Mouse (Mus musculus): Measurements from ENCODE around the gene Plxna4.

The Plxna4 gene

GRCm38 (mm10) chr6:32475958-32476357, 112.0 kb downstream of the Plxna4 start:
- peak; percentile 83 for DNase-seq (ENCODE audit: low read depth, low spot score)

GRCm38 (mm10) chr6:32472062-32472461, 115.9 kb downstream of the Plxna4 start:
- DNase-seq (ENCODE audit: low read depth, low spot score) = peak; percentile 34

- peak; percentile 83 for DNase-seq (ENCODE audit: low read depth, low spot score)
These were observed 116.4 kb downstream of the Plxna4 start for GRCm38 (mm10) chr6:32471639-32472038.

- no peak for DNase-seq (ENCODE audit: low read depth, low spot score)
These were observed 118.8 kb downstream of the Plxna4 start for GRCm38 (mm10) chr6:32469196-32469595.

- no peak for DNase-seq (ENCODE audit: low read depth, low spot score)
These were observed 122.9 kb downstream of the Plxna4 start for GRCm38 (mm10) chr6:32465129-32465528.

- DNase-seq (ENCODE audit: low read depth, low spot score) = no peak
These were observed 123.4 kb downstream of the Plxna4 start for GRCm38 (mm10) chr6:32464637-32465036.

GRCm38 (mm10) chr6:32464046-32464445, 123.9 kb downstream of the Plxna4 start:
- DNase-seq (ENCODE audit: low read depth, low spot score) = peak; percentile 51

- DNase-seq (ENCODE audit: low read depth, low spot score) = peak; percentile 46
These were observed 127.6 kb downstream of the Plxna4 start for GRCm38 (mm10) chr6:32460400-32460799.

GRCm38 (mm10) chr6:32456641-32457040, 131.4 kb downstream of the Plxna4 start:
- no peak for DNase-seq (ENCODE audit: low read depth, low spot score)

GRCm38 (mm10) chr6:32451851-32452250, 136.1 kb downstream of the Plxna4 start:
- DNase-seq (ENCODE audit: low read depth, low spot score) = peak; percentile 91

- peak; percentile 59 for DNase-seq (ENCODE audit: low read depth, low spot score)
These were observed 138.6 kb downstream of the Plxna4 start for GRCm38 (mm10) chr6:32449237-32449963.

- no peak for DNase-seq (ENCODE audit: low read depth, low spot score)
These were observed 139.2 kb downstream of the Plxna4 start for GRCm38 (mm10) chr6:32448787-32449186.

GRCm38 (mm10) chr6:32446276-32446675, 141.7 kb downstream of the Plxna4 start:
- DNase-seq (ENCODE audit: low read depth, low spot score) = peak; percentile 58

- DNase-seq (ENCODE audit: low read depth, low spot score) = no peak
These were observed 142.7 kb downstream of the Plxna4 start for GRCm38 (mm10) chr6:32445246-32445645.

- peak; percentile 71 for DNase-seq (ENCODE audit: low read depth, low spot score)
These were observed 143.6 kb downstream of the Plxna4 start for GRCm38 (mm10) chr6:32444393-32444792.

GRCm38 (mm10) chr6:32443679-32444078, 144.3 kb downstream of the Plxna4 start:
- peak; percentile 72 for DNase-seq (ENCODE audit: low read depth, low spot score)

- no peak for DNase-seq (ENCODE audit: low read depth, low spot score)
These were observed 148.6 kb downstream of the Plxna4 start for GRCm38 (mm10) chr6:32439434-32439833.

GRCm38 (mm10) chr6:32437219-32437618, 150.8 kb downstream of the Plxna4 start:
- DNase-seq (ENCODE audit: low read depth, low spot score) = peak; percentile 42

- no peak for DNase-seq (ENCODE audit: low read depth, low spot score)
These were observed 164.9 kb downstream of the Plxna4 start for GRCm38 (mm10) chr6:32423124-32423523.

- DNase-seq (ENCODE audit: low read depth, low spot score) = no peak
These were observed 167.4 kb downstream of the Plxna4 start for GRCm38 (mm10) chr6:32420610-32421009.

GRCm38 (mm10) chr6:32417351-32417750, 170.6 kb downstream of the Plxna4 start:
- DNase-seq (ENCODE audit: low read depth, low spot score) = no peak

- DNase-seq (ENCODE audit: low read depth, low spot score) = no peak
These were observed 176.7 kb downstream of the Plxna4 start for GRCm38 (mm10) chr6:32411325-32411724.

- peak; percentile 59 for DNase-seq (ENCODE audit: low read depth, low spot score)
These were observed 178.4 kb downstream of the Plxna4 start for GRCm38 (mm10) chr6:32409625-32410024.

All from brain, adult 2 months (tissue).